ENCODE assay signal across 12 mouse cellular contexts in genomic region chr2:49856161-49856564, GRCm38 (mm10).
DNase-seq lines count a peak whose midpoint lies in the region; ATAC-seq and TF ChIP-seq lines count a peak whose summit lies in the region.
"Had no signal": no experiment of that assay in that cellular context is flagged by ENCODE, and none has a peak within 500 bp of the region (broad histone marks: within the 10 kb centered on the region; RNA-seq: fewer than 3 reads in every experiment).

No protein-coding gene starts in this region.

- no peak overlapping the region for H3K9ac ChIP-seq in forebrain, embryonic 15.5 days (replicated peaks)
- no peak overlapping the region for H3K9ac ChIP-seq in forebrain, embryonic 12.5 days
- no peak overlapping the region for H3K9ac ChIP-seq in kidney, postnatal 0 days (ENCODE audit: low read depth, low read length)
- no peak overlapping the region for H3K9ac ChIP-seq in stomach, embryonic 14.5 days (replicated peaks; ENCODE audit: low read depth, low read length)
- no peak overlapping the region for H3K9ac ChIP-seq in stomach, postnatal 0 days (ENCODE audit: low read length)
- no peak overlapping the region for H3K9ac ChIP-seq in stomach, embryonic 16.5 days (ENCODE audit: low read length)
- H3K9ac ChIP-seq: liver, embryonic 12.5 days had no signal

- TF ChIP-seq EP300 in stomach, postnatal 0 days (optimal IDR thresholded peaks at IDR 0.05) = no peak

- WGBS in forebrain, embryonic 15.5 days = 55% methylated on average over 10 of the region's 10 CpGs
- WGBS in forebrain, embryonic 12.5 days = 76% methylated on average over 10 of the region's 10 CpGs
- 41% methylated on average over 10 of the region's 10 CpGs for WGBS in kidney, postnatal 0 days
- 32% methylated on average over 10 of the region's 10 CpGs for WGBS in stomach, embryonic 14.5 days
- WGBS in stomach, postnatal 0 days = 43% methylated on average over 10 of the region's 10 CpGs
- WGBS in stomach, embryonic 16.5 days = 47% methylated on average over 10 of the region's 10 CpGs

- ATAC-seq in forebrain, embryonic 15.5 days (replicated peaks) = peak; percentile 29; the same call in 1 of the 2 replicates
- no peak for ATAC-seq in forebrain, embryonic 12.5 days (ENCODE audit: low FRiP score)
- no peak for ATAC-seq in kidney, postnatal 0 days (replicated peaks; ENCODE audit: low FRiP score, low read depth)
- no peak for ATAC-seq in stomach, embryonic 14.5 days (ENCODE audit: insufficient number of reproducible peaks, insufficient read depth, low FRiP score, low read depth)
- ATAC-seq in stomach, postnatal 0 days (ENCODE audit: low FRiP score, low TSS enrichment) = no peak
- no peak for ATAC-seq in stomach, embryonic 16.5 days (ENCODE audit: insufficient read depth, low FRiP score)
- ATAC-seq: liver, embryonic 12.5 days had no signal

- no peaks in the 10 kb centered on the region for H3K9me3 ChIP-seq in forebrain, embryonic 15.5 days
- H3K9me3 ChIP-seq in forebrain, embryonic 12.5 days = no peaks in the 10 kb centered on the region
- H3K9me3 ChIP-seq in kidney, postnatal 0 days (replicated peaks; ENCODE audit: low read length) = no peaks in the 10 kb centered on the region
- H3K9me3 ChIP-seq in stomach, embryonic 14.5 days (ENCODE audit: control insufficient read depth, low read depth, low read length) = no peaks in the 10 kb centered on the region
- H3K9me3 ChIP-seq in stomach, postnatal 0 days (ENCODE audit: control insufficient read depth, low read length) = no peaks in the 10 kb centered on the region
- no peaks in the 10 kb centered on the region for H3K9me3 ChIP-seq in stomach, embryonic 16.5 days (replicated peaks; ENCODE audit: control insufficient read depth, low read length)
- H3K9me3 ChIP-seq: liver, embryonic 12.5 days had no signal

- peak overlapping the region; percentile 54; the same call in 1 of the 2 replicates for H3K27ac ChIP-seq in forebrain, embryonic 15.5 days (replicated peaks)
- no peak overlapping the region; the same call in 1 of the 2 replicates for H3K27ac ChIP-seq in forebrain, embryonic 12.5 days
- no peak overlapping the region for H3K27ac ChIP-seq in kidney, postnatal 0 days
- H3K27ac ChIP-seq in stomach, embryonic 14.5 days (ENCODE audit: low read length) = no peak overlapping the region
- no peak overlapping the region for H3K27ac ChIP-seq in stomach, postnatal 0 days (replicated peaks)
- H3K27ac ChIP-seq in stomach, embryonic 16.5 days (ENCODE audit: low read length) = no peak overlapping the region
- H3K27ac ChIP-seq: liver, embryonic 12.5 days had no signal

- no peaks in the 10 kb centered on the region for H3K27me3 ChIP-seq in forebrain, embryonic 15.5 days
- H3K27me3 ChIP-seq in forebrain, embryonic 12.5 days = no peaks in the 10 kb centered on the region
- H3K27me3 ChIP-seq in kidney, postnatal 0 days (ENCODE audit: insufficient read depth, low read length) = no peaks in the 10 kb centered on the region
- H3K27me3 ChIP-seq in stomach, embryonic 14.5 days (ENCODE audit: control insufficient read depth, insufficient read depth, low read length) = no peaks in the 10 kb centered on the region
- H3K27me3 ChIP-seq in stomach, postnatal 0 days (ENCODE audit: control insufficient read depth, insufficient read depth, low read length) = no peaks in the 10 kb centered on the region
- no peaks in the 10 kb centered on the region for H3K27me3 ChIP-seq in stomach, embryonic 16.5 days (ENCODE audit: control insufficient read depth, insufficient read depth, low read length)

- TF ChIP-seq CTCF in kidney, postnatal 0 days (IDR thresholded peaks at IDR 0.05; ENCODE audit: low read depth) = no peak
- TF ChIP-seq CTCF in stomach, postnatal 0 days (IDR thresholded peaks at IDR 0.05; ENCODE audit: low read depth) = no peak

- no peak overlapping the region for H3K4me3 ChIP-seq in forebrain, embryonic 15.5 days
- no peak overlapping the region for H3K4me3 ChIP-seq in forebrain, embryonic 12.5 days (replicated peaks)
- H3K4me3 ChIP-seq in kidney, postnatal 0 days (replicated peaks; ENCODE audit: low read depth, low read length) = no peak overlapping the region
- no peak overlapping the region for H3K4me3 ChIP-seq in stomach, embryonic 14.5 days (ENCODE audit: low read depth, low read length)
- no peak overlapping the region for H3K4me3 ChIP-seq in stomach, postnatal 0 days (ENCODE audit: low read depth, low read length)
- no peak overlapping the region; the same call in 1 of the 2 replicates for H3K4me3 ChIP-seq in stomach, embryonic 16.5 days (replicated peaks; ENCODE audit: low read length)
- H3K4me3 ChIP-seq: liver, embryonic 12.5 days had no signal

- no peak overlapping the region for H3K4me2 ChIP-seq in forebrain, embryonic 15.5 days (replicated peaks)
- H3K4me2 ChIP-seq in forebrain, embryonic 12.5 days = no peak overlapping the region
- H3K4me2 ChIP-seq in kidney, postnatal 0 days (ENCODE audit: low read length) = peak overlapping the region; percentile 30; the same call in 1 of the 2 replicates
- peak overlapping the region; percentile 13; the same call in 1 of the 2 replicates for H3K4me2 ChIP-seq in stomach, embryonic 14.5 days (replicated peaks; ENCODE audit: low read depth, low read length)
- H3K4me2 ChIP-seq in stomach, postnatal 0 days (replicated peaks; ENCODE audit: low read depth) = no peak overlapping the region
- peak overlapping the region; percentile 34 for H3K4me2 ChIP-seq in stomach, embryonic 16.5 days (ENCODE audit: low read depth, low read length)
- H3K4me2 ChIP-seq: liver, embryonic 12.5 days; midbrain, embryonic 11.5 days had no signal

- H3K36me3 ChIP-seq in forebrain, embryonic 15.5 days = no peaks in the 10 kb centered on the region
- no peaks in the 10 kb centered on the region for H3K36me3 ChIP-seq in forebrain, embryonic 12.5 days (replicated peaks)
- H3K36me3 ChIP-seq in kidney, postnatal 0 days (ENCODE audit: insufficient read depth, low read length) = no peaks in the 10 kb centered on the region
- no peaks in the 10 kb centered on the region for H3K36me3 ChIP-seq in stomach, embryonic 14.5 days (ENCODE audit: control insufficient read depth, insufficient read depth, low read length)
- no peaks in the 10 kb centered on the region for H3K36me3 ChIP-seq in stomach, postnatal 0 days (ENCODE audit: control insufficient read depth, insufficient read depth, low read length)
- no peaks in the 10 kb centered on the region for H3K36me3 ChIP-seq in stomach, embryonic 16.5 days (ENCODE audit: control insufficient read depth, insufficient read depth, low read length)
- H3K36me3 ChIP-seq: liver, embryonic 12.5 days had no signal

- peaks cover 7% of the 10 kb centered on the region; the same call in 1 of the 2 replicates for H3K4me1 ChIP-seq in forebrain, embryonic 15.5 days
- no peaks in the 10 kb centered on the region; the same call in 1 of the 2 replicates for H3K4me1 ChIP-seq in forebrain, embryonic 12.5 days
- H3K4me1 ChIP-seq in kidney, postnatal 0 days (replicated peaks; ENCODE audit: insufficient read depth, low read length) = no peaks in the 10 kb centered on the region
- 0 out of 2 replicates have a peak, but pooled peaks cover 3% of the 10 kb centered on the region for H3K4me1 ChIP-seq in stomach, embryonic 14.5 days (ENCODE audit: control insufficient read depth, insufficient read depth, low read length)
- no peaks in the 10 kb centered on the region for H3K4me1 ChIP-seq in stomach, postnatal 0 days (replicated peaks; ENCODE audit: control insufficient read depth, insufficient read depth)
- H3K4me1 ChIP-seq in stomach, embryonic 16.5 days (ENCODE audit: control insufficient read depth, insufficient read depth, low read length) = peaks cover 4% of the 10 kb centered on the region
- H3K4me1 ChIP-seq: liver, embryonic 12.5 days had no signal

- DNase-seq in kidney, postnatal 0 days (ENCODE audit: low spot score) = no peak
- DNase-seq in kidney, adult 9 months = no peak
- no peak for DNase-seq in stomach, postnatal 0 days (ENCODE audit: low spot score)
- DNase-seq in left cerebral cortex, adult 8-10 months (ENCODE audit: low spot score in 2 of 2) = no peak
- DNase-seq: layer of hippocampus, postnatal 36 days; thymus, postnatal 14 days had no signal

Comparison
In these comparisons a context has a peak if more than half of its experiments do, and no peak if none do; other contexts are left out.
1. H3K4me2 ChIP-seq: peak in kidney, postnatal 0 days (single experiment), stomach, embryonic 14.5 days (single experiment) and stomach, embryonic 16.5 days (single experiment); none in forebrain, embryonic 15.5 days (single experiment), forebrain, embryonic 12.5 days (single experiment) and stomach, postnatal 0 days (single experiment).